Mouse (Mus musculus) duodenum, adult 2 months (tissue): ENCODE results near the gene Npy4r. TPM values are rescaled to one million over a fixed set of nuclear protein-coding genes. Genes with fewer than 3 reads are reported as not detected.

ENCODE experiments used
- polyA plus RNA-seq: library from polyadenylated mRNA; depleted of rRNA; stranded (reverse); fragments of >200 nt; gene quantifications from 2 replicates; pipeline ENCODE4 v1.2.3, GENCODE M21; 2012; ENCODE audit warnings: low replicate concordance; rRNA removed

Gene Npy4r
- polyA plus RNA-seq = 0.02 and 0.47 TPM in 2 replicates

DNA sequence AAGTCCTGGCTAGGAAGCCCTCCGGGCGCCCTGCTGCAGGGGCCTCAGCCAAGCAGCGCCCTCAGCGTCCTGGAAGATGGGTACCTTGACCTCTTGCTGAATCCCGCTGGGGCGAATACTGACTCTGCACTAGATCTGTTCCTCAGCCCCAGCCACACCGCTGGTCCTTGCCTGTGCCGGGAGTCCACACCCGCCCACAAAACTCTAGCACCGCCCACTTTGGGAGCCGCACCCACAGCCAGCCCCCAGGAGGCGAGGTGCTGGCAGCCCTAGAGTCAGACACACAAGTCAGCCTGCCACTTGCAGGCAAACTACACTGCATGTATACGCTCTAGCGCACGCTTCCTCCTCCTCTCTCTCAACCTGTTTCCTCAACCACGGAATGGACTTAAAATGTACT, at the start of gene Npy4r:
Npy4r (minus strand) TSS at position 148 of the 400 bp plus-strand sequence.

DNA sequence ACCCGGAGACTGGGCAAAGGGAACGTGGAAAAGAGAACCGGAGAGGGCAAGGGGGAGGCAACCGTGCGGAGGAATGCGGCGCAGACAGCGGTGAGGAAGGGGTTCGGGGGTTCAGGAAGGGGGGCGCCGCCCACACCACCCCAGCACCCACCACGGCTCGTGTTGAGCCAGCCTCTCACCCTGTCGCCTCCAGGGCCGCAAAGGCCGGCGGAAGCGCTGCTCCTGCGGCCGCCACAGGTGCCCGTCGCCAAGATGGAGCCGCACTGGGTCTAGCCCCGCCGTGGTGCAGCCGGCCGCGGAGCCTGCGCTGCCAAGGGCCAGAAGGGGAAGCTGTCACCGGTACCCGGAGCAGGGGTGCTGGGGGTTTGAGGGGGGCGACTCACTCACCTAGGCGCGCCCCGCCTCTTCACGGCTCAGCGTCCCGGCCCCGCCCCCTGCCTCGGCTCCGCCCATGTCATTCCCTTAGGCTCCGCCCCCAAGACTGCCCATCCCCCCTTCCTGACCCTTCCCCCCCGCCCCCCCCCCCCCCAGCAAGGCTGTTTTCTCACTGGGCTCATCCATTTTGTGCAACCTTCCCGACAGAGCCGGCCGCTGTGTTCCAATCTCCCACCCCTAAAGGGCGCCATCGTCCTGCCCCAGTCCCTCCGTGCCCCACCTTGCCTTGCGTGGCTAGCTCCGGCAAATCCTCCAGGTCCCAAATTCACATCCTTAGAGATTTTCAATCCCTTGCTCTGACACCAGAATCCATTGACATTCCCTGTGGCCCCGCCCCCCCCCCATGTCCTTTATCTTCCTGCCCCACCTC, 49.1 kb upstream of the Npy4r start, which contains the start of gene Gprin2:
Gprin2 (minus strand) TSS at position 423 of the 805 bp plus-strand sequence.

DNA sequence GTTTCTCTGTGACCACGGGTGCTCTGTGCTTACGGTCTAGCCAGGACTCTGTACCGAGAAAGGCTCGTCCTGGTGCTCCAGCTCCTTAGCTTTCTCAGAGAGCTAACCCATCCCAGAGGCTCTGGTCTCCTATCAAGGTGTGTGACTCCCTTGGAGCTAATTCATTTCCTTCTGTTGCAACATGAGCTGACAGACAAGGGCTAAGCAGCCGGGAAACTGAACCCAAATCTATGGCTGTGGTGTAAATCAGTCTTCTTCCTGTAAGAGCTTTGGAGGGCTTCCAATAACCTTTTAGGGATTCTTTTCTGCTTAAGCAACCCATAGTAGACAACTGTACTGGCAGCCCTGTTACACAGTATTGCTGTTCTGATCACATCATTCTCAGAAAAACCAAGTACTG, 49.7 kb downstream of the Npy4r start, which contains the start of gene A630023A22Rik:
A630023A22Rik (minus strand) TSS at position 154 of the 400 bp plus-strand sequence.

Other genes with a start within 250 kb of the Npy4r start
- 3.0 and 3.3 TPM in 2 replicates for gene Gdf10, start 228.9 kb downstream of the Npy4r start, polyA plus RNA-seq
- not detected in 2 replicates for gene Gdf2, start 211.4 kb downstream of the Npy4r start, polyA plus RNA-seq
- gene Rbp3, start 198.5 kb downstream of the Npy4r start, polyA plus RNA-seq = 0.02 TPM in 1 of 2 replicates, not detected in the other
- not detected in 2 replicates for gene Zfp488, start 173.7 kb downstream of the Npy4r start, polyA plus RNA-seq
- not detected in 2 replicates for gene Gm30083, start 137.3 kb downstream of the Npy4r start, polyA plus RNA-seq
- gene Gm5460, start 135.7 kb downstream of the Npy4r start, polyA plus RNA-seq = not detected in 2 replicates
- gene Antxrl, start 99.8 kb downstream of the Npy4r start, polyA plus RNA-seq = not detected in 2 replicates
- 0.39 and 0.54 TPM in 2 replicates for gene Anxa8, start 66.5 kb downstream of the Npy4r start, polyA plus RNA-seq
- not detected in 2 replicates for gene A630023A22Rik, start 49.7 kb downstream of the Npy4r start, polyA plus RNA-seq
- gene Gprin2, start 49.2 kb upstream of the Npy4r start, polyA plus RNA-seq = 0.01 and 0.02 TPM in 2 replicates
- 1.2 and 1.5 TPM in 2 replicates for gene Syt15, start 67.1 kb upstream of the Npy4r start, polyA plus RNA-seq
- 0.27 and 0.75 TPM in 2 replicates for gene Shld2, start 158.0 kb upstream of the Npy4r start, polyA plus RNA-seq
- gene Glud1, start 158.2 kb upstream of the Npy4r start, polyA plus RNA-seq = 83.6 and 224 TPM in 2 replicates
- 0.58 TPM in 1 of 2 replicates, not detected in the other for gene Fam25c, start 202.9 kb upstream of the Npy4r start, polyA plus RNA-seq
- gene Sncg, start 222.3 kb upstream of the Npy4r start, polyA plus RNA-seq = 4.6 and 9.0 TPM in 2 replicates
- 2.6 and 3.8 TPM in 2 replicates for gene Mmrn2, start 223.0 kb upstream of the Npy4r start, polyA plus RNA-seq